Mouse (Mus musculus) megakaryocyte, embryonic 14.5 days (primary cell): ENCODE data around the gene Col6a5. TPM values are rescaled to one million over a fixed set of nuclear protein-coding genes. Genes with fewer than 3 reads are reported as not detected.

Source experiments
- H3K27me3 ChIP-seq: replicated peaks from 2 replicates; pipeline ENCODE3; 2012; ENCODE audit warnings: inconsistent platforms
- H3K36me3 ChIP-seq: replicated peaks from 2 replicates; pipeline ENCODE3; 2012; ENCODE audit warnings: low read length, inconsistent platforms, mixed read lengths
- H3K4me1 ChIP-seq: 2 replicates; pipeline ENCODE4 v1.6.1; 2012; ENCODE audit warnings: inconsistent platforms
- H3K4me3 ChIP-seq: replicated peaks from 2 replicates; pipeline ENCODE3; 2012; ENCODE audit warnings: moderate library complexity, mild to moderate bottlenecking, inconsistent platforms
- H3K9me3 ChIP-seq: 2 replicates; pipeline ENCODE4 v1.6.1; 2012; ENCODE audit warnings: inconsistent platforms
- FLI1 ChIP-seq: IDR thresholded peaks from 2 replicates; pipeline ENCODE4 v1.6.1; 2012; ENCODE audit warnings: low read length, inconsistent platforms, mixed read lengths
- GATA1 ChIP-seq: IDR thresholded peaks from 3 replicates; pipeline ENCODE4 v1.6.1; 2012; ENCODE audit warnings: mixed read lengths, low read length, inconsistent platforms, borderline replicate concordance
- polyA plus RNA-seq: library from polyadenylated mRNA; stranded (reverse); fragments of >175 nt; gene quantifications from 2 replicates; pipeline ENCODE4 v1.2.3, GENCODE M21; 2012; ENCODE audit warnings: low replicate concordance; ENCODE audit not compliant: insufficient read depth

Gene Col6a5
- polyA plus RNA-seq, 1 experiment, result not detected

GRCm38 (mm10) chr9:105972031-105972430 is 11.6 kb upstream of the Col6a5 start:
- Histone ChIP-seq H3K4me1 (no peaks in the 10 kb centered on the region), H3K36me3 (no peaks in the 10 kb centered on the region), H3K4me3 (no peak overlapping the region), H3K27me3 (no peaks in the 10 kb centered on the region), H3K9me3 (peaks cover 4% of the 10 kb centered on the region)
- no peak for TF ChIP-seq GATA1
- no peak for TF ChIP-seq FLI1

- H3K36me3 ChIP-seq, result no peaks in the 10 kb centered on the region
- peaks cover 4% of the 10 kb centered on the region for H3K9me3 ChIP-seq
- H3K27me3 ChIP-seq, result no peaks in the 10 kb centered on the region
- TF ChIP-seq GATA1 (no peak), FLI1 (no peak)
- H3K4me1 ChIP-seq, result no peaks in the 10 kb centered on the region
- H3K4me3 ChIP-seq, result no peak overlapping the region
These were observed 11.0 kb upstream of the Col6a5 start for GRCm38 (mm10) chr9:105971351-105971894.

GRCm38 (mm10) chr9:105970901-105971300 is 10.5 kb upstream of the Col6a5 start:
- no peaks in the 10 kb centered on the region for H3K27me3 ChIP-seq
- H3K36me3 ChIP-seq, result no peaks in the 10 kb centered on the region
- H3K4me3 ChIP-seq, result no peak overlapping the region
- no peaks in the 10 kb centered on the region for H3K4me1 ChIP-seq
- TF ChIP-seq FLI1 (no peak), GATA1 (no peak)
- H3K9me3 ChIP-seq, result peaks cover 4% of the 10 kb centered on the region

- no peak for TF ChIP-seq FLI1
- TF ChIP-seq GATA1, result no peak
These were observed 7.5 kb upstream of the Col6a5 start for GRCm38 (mm10) chr9:105967976-105968375.

GRCm38 (mm10) chr9:105959116-105959515 is 1.3 kb downstream of the Col6a5 start:
- H3K9me3 ChIP-seq, result no peaks in the 10 kb centered on the region
- TF ChIP-seq FLI1, result no peak
- TF ChIP-seq GATA1, result no peak
- H3K36me3 ChIP-seq, result no peaks in the 10 kb centered on the region
- H3K4me1 ChIP-seq, result no peaks in the 10 kb centered on the region
- H3K27me3 ChIP-seq, result no peaks in the 10 kb centered on the region
- no peak overlapping the region for H3K4me3 ChIP-seq

More at GRCm38 (mm10) chr9:105967976-105968375, 7.5 kb upstream of the Col6a5 start:
- H3K27me3 ChIP-seq, result no peaks in the 10 kb centered on the region
- H3K4me3 ChIP-seq, result no peak overlapping the region
- no peaks in the 10 kb centered on the region for H3K9me3 ChIP-seq
- H3K4me1 ChIP-seq, result no peaks in the 10 kb centered on the region
- no peaks in the 10 kb centered on the region for H3K36me3 ChIP-seq

GRCm38 (mm10) chr9:105949755-105950154 is 10.7 kb downstream of the Col6a5 start:
- Histone ChIP-seq H3K27me3 (no peaks in the 10 kb centered on the region), H3K4me3 (no peak overlapping the region), H3K36me3 (no peaks in the 10 kb centered on the region), H3K4me1 (no peaks in the 10 kb centered on the region), H3K9me3 (no peaks in the 10 kb centered on the region)
- TF ChIP-seq FLI1, result no peak
- TF ChIP-seq GATA1, result no peak

GRCm38 (mm10) chr9:105947577-105947976 is 12.9 kb downstream of the Col6a5 start:
- TF ChIP-seq GATA1, result no peak
- no peak for TF ChIP-seq FLI1
- Histone ChIP-seq H3K27me3 (no peaks in the 10 kb centered on the region), H3K9me3 (no peaks in the 10 kb centered on the region), H3K4me3 (no peak overlapping the region), H3K36me3 (no peaks in the 10 kb centered on the region), H3K4me1 (no peaks in the 10 kb centered on the region)

GRCm38 (mm10) chr9:105933816-105934215 is 26.6 kb downstream of the Col6a5 start:
- no peak for TF ChIP-seq GATA1
- no peak for TF ChIP-seq FLI1
- no peaks in the 10 kb centered on the region for H3K27me3 ChIP-seq

GRCm38 (mm10) chr9:105929287-105929686 is 31.2 kb downstream of the Col6a5 start:
- H3K27me3 ChIP-seq, result no peaks in the 10 kb centered on the region
- TF ChIP-seq FLI1 (no peak), GATA1 (no peak)
- H3K9me3 ChIP-seq, result 0 out of 2 replicates have a peak, but pooled peaks cover 10% of the 10 kb centered on the region
- H3K36me3 ChIP-seq, result no peaks in the 10 kb centered on the region
- H3K4me3 ChIP-seq, result no peak overlapping the region
- no peaks in the 10 kb centered on the region for H3K4me1 ChIP-seq

More at GRCm38 (mm10) chr9:105933816-105934215, 26.6 kb downstream of the Col6a5 start:
- peaks cover 26% of the 10 kb centered on the region for H3K9me3 ChIP-seq
- no peaks in the 10 kb centered on the region for H3K36me3 ChIP-seq
- H3K4me1 ChIP-seq, result no peaks in the 10 kb centered on the region
- no peak overlapping the region for H3K4me3 ChIP-seq

- Histone ChIP-seq H3K36me3 (no peaks in the 10 kb centered on the region), H3K4me1 (no peaks in the 10 kb centered on the region), H3K9me3 (0 out of 2 replicates have a peak, but pooled peaks cover 10% of the 10 kb centered on the region), H3K4me3 (no peak overlapping the region), H3K27me3 (no peaks in the 10 kb centered on the region)
- TF ChIP-seq GATA1 (no peak), FLI1 (no peak)
These were observed 31.9 kb downstream of the Col6a5 start for GRCm38 (mm10) chr9:105928406-105929071.
